Mouse (Mus musculus): ENCODE data around the gene Cntnap5c.
A peak's percentile ranks its signal among the peaks of the same experiment; 100 is the strongest.

Cntnap5c gene

DNA sequence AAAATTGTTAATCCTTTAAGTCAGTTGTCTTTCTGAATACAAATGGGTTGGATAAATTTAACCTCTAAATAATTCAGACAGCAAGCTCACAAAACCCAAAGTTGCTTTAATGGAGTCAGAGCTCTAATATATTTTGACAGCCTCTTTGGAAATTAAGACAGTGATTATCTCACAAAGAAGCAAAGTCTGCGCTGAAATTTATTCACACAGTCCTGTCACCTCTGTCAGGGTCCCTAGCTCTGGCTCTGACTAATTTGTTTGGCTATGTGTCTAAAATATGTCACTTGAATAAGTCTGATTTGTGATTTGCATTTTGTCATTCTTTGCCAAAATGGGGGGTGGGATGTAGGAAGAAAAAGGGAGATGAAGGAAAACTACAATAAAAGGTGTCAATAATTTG, 234.0 kb downstream of the Cntnap5c start:
- DNase-seq (ENCODE audit: low read depth, low spot score): no peak

DNA sequence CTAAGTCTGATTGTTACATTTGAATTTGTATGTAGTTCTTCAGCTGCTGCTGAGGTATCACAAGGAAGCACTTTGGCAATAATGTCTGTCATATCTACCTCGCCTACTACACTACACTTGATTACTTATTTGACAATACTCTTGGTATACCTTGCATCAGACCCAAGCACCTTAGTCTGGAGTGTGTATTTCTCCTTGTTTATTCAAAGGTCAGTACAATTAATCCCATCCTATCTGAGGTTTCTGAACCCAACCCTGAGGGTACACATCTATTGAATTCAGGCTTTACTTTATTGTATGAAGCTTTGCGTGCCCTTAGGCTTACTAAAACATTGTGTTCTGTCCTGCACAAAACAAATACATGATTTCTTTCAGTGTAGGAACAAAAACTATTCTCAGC, 235.1 kb downstream of the Cntnap5c start:
- DNase-seq (ENCODE audit: low read depth, low spot score): no peak

DNA sequence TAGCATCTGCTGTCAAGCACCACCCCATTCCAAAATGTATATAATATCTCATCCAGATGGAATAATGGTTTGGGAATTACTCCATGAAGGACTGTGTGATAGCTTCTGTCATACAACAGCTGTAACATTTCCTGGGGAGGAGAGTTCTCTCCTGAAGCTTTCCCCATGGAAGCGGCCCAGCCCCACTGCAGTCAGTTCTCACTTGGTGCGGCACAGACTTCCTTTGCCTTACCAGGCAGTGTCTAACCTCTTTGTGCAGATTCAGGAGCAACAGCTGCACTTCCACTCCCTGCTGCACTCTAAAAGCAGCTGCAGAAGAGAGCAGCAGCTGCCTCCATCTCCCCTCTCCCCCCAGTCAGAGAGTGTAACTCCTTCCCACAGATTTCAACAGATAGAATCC, 271.8 kb downstream of the Cntnap5c start:
- no peak for DNase-seq (ENCODE audit: low read depth, low spot score)

DNA sequence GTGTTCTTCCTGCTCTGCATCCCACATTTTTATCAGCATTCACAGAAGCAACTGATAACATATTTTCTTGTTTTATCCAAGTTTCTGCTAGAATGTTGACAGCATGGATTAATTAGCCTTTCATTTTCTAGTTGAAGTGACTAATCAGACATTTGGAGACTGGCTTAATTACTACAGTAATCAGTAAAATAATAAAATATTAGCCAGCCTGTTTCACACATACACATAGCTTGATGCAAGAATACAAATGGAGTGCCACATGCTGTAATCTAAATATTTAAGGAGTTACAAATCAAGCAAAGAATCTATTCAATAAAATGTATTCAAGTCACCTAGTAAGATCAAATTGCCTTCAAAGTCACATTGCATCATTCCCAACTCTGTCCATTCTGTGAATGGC, 275.8 kb downstream of the Cntnap5c start:
- no peak for DNase-seq (ENCODE audit: low read depth, low spot score)

DNA sequence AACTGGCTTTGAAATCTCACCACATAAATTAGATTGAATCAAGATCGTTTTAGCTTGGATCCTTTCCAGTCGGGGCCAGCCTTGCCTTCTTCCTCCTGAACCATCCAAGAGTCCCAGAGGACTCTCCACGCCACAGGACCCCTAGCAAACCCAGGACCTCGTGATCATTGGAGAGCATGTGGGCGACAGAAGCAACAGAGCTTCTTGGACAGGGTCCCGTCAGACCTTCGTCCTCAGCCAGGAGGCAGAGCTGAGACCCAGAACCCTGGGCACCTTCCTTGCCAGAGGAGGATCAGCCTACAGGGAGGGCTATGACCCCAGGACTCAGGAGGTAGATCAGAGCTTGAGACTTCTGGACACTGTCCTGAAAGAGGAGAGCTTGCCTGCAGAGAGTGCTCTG, 300.5 kb downstream of the Cntnap5c start:
- DNase-seq (ENCODE audit: low read depth, low spot score): no peak

DNA sequence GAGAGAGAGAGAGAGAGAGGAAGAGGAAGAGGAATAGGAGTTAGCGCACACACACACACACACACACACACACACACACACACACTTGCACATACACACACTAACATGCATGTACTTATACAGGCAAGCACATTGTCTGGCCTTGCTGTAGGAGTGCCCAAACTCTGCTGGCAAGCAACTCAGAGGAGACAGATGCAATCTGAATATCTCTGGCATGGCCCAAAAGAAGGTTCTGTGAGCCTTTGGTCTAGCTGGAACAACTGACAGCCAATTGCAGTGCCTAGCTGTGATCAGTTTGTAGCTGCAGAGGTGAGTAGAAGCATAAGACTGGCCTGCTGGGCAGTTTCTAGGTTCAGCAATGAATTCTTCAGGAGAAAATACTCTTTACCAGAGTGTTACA, 313.3 kb downstream of the Cntnap5c start:
- no peak for DNase-seq (ENCODE audit: low read depth, low spot score)

DNA sequence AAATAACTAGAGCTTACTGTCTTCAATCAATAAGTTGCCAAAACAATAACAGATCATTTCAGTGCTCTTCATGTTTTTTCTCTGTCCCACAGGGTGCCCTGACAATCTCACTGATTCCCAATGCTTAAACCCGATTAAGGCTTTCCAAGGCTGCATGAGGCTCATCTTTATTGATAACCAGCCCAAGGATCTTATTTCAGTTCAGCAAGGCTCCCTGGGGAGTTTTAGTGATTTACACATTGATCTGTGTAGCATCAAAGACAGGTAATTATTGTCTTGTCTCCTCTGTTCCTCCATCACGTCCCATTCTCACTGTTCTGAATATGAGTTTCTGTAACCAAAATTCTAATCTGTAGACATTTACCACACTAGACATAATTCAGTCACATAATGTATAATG, 335.1 kb downstream of the Cntnap5c start:
- DNase-seq (ENCODE audit: low read depth, low spot score): no peak

DNA sequence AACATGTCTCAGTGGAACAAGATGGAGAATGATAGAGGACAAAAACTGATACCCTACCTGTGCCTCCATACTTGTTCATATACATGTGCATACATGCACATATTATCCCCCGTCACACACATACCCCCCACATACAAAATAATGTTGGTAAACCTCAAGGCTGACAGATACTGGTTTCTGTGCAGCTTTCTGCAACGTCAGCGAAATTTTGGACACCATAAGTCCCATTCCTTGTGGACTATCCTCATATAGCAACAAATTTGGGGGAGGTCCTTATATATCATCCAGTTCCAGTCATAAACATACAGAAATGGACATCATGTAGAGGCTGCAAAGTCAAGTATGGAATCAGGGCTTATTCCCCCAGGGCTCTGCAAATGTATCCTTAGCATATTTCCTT, 338.5 kb downstream of the Cntnap5c start:
- DNase-seq (ENCODE audit: low read depth, low spot score): no peak

DNA sequence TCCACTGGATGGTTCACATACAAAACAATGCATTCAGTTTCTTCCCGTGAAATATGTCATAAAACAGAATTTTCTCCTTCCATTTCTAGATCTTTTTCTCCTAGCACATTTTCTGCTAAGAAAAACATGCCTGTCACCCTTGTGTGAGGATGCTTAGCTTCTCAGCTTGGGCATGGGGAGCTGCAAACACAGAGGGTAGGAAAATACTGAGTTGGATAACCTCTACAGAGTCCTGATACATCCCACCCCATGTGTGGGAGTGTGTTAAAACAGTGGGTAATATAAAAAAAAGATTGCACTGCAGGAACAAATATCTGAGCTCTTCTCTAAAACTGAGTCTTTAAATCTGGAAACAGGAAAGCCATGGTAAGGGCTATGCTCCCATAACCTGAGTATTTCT, 339.0 kb downstream of the Cntnap5c start:
- peak; percentile 46 for DNase-seq (ENCODE audit: low read depth, low spot score)

DNA sequence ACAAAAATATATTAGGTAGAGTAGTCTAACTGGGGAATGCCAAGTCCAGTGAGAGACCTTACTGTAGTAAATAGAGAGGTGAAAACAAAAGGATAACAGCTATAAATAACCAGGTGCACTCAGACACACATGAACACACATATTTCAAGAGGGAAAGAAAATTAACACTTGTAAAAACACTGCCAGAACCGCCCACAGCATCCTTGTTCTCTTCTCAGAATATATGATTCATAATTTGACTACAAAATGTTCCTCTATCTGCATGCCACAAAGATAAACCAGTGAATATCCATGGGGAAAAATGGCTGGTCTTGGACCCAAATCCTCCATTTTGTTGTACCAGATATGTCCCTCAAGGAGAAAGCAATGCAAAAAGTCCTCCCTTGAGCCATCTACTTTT, 417.8 kb downstream of the Cntnap5c start:
- peak; percentile 67 for DNase-seq (ENCODE audit: low read depth, low spot score)

DNA sequence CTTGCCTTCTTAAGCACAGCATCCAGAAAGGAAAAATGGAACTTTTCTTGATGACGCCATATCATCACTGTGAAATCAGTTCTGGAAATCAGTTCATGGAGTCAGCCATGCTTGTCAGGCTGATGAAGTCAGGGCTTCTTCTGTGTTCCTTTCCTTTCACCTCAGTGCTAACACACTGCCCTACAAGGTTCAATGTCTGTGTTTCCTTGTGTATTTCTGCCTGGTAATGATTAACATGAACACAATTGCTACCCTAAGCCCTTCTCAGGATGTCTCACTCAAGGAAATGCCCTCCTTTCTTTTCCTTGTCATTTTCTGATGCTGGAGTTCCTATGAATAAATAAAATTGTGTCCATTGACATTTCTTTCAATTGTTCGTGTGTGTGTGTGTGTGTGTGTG, 431.8 kb downstream of the Cntnap5c start:
- DNase-seq (ENCODE audit: low read depth, low spot score): no peak

DNA sequence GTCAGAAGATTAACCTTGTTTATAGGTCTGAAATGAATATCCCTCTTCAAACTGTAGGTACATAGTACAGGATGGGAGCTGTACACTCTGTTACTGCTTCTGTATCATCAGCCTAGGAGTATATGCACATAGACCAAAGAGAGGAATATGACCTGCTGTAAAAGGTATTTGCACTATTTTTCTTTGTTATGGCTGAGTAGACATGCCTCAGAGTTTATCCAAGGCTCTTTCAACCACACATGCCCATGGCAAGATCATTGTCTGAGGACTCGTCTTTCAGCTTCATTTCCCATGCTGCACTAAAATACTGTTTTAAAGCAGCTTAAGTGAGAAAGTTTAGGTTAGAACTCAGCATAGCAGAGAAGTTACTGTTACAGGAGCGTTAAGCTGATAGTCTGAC, 498.7 kb downstream of the Cntnap5c start:
- no peak for DNase-seq (ENCODE audit: low read depth, low spot score)

DNA sequence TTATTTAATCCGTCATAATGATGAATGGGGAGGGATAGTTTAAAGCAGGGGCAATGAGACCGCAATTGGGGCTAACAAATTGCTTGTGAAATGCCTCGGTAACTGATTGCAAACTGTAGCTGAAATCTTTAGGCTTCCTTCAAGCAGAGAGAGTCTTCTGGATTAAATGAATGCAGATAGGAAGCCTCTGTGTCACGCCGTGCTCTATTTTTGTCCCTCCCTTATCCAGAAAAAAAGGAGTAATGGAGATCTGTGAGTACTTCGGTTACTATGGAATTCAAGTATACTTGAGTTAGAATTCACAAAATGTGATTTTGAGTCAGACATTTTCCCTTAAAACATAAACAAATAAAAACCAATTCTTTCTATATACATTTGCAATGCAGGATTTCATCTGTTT, 581.9 kb downstream of the Cntnap5c start:
- DNase-seq (ENCODE audit: low read depth, low spot score): peak; percentile 35

DNA sequence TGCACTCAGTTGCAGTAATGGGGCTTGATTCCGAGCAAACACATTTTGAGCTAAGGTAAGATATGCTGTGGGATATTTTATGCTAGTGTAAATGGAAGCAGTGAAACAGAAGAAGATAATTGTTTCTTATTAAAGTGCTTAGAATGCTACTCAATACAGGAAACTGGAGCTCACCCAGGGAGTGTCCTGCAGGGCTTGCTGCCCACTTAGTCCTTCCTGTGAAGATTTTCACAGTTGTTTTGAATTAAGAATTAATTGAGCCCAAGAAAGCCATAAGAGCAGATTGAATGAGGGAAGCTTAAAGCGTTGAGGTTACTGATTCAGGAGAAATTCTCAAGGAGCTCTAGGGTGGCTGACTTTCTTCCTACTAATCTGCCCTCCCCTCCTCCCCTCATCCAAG, 586.9 kb downstream of the Cntnap5c start:
- DNase-seq (ENCODE audit: low read depth, low spot score): no peak

DNA sequence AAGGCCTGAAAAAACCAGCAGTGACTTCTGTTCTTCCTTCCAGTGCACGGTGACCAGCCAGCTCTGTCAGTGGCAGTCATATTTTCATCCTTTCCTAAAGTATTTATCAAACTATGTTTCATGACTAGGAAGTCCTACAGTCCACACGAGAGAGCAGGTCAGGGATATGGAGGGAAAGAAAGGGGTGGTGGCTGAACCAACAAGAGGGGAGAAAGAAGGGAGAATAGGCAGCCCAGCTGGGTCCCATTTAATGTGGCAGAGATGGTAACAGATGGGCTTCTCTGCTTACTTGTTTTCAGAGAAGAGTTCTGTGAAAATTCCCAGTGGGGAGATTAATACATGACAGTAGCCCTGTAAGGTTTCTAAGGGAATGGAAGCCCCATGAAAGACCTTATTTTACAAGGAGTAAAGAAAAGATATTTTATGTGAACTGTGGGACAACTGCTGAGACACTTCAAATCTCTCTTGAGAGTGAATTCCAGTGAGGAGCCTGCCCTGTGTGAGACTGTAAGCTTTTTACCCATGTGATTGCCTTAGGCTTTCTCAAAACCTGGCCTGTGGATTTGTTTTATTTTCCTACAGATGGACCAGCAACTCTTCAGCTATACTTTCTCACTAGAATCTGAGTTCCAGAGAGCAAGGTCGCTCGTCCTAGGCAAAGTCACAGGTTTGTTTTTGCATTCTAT, 594.4 kb downstream of the Cntnap5c start:
- DNase-seq (ENCODE audit: low read depth, low spot score): no peak

DNA sequence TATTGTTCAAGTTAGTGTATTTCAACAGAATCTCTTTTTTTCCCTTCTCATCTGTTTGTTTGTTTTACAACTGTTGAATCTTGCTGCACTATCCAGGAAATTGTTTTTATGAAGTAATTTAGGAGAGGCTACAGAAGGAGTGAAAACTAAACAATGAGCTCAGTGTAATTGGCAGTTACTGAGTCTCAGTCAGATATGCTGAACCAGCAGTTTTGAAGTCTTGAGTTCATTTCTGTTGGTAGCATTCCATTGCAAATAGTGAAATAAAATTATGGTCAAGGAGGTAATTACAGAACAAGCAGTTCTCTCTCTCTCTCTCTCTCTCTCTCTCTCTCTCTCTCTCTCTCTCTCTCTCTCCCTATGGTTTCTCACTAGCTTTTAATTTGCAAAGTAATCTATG, 600.7 kb downstream of the Cntnap5c start:
- no peak for DNase-seq (ENCODE audit: low read depth, low spot score)

DNA sequence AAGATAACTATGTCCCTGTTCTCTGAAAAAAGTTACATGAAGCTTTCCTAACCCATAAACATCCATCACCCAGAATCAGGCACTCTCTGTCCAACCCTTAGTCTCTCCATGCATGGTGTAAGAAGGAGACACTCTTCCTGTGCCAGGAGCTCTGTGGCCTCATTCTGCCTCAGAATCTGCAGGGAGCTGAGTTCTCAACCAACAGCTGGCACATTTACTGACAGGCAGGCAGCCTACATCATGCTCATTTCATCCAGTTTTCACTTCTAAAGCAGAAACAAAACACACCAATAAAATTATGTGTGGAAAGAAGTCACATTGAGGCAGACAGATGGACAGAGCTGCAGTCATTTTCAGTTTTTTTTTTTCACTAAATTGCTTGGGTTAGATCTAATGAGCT, 638.4 kb downstream of the Cntnap5c start:
- peak; percentile 45 for DNase-seq (ENCODE audit: low read depth, low spot score)

DNA sequence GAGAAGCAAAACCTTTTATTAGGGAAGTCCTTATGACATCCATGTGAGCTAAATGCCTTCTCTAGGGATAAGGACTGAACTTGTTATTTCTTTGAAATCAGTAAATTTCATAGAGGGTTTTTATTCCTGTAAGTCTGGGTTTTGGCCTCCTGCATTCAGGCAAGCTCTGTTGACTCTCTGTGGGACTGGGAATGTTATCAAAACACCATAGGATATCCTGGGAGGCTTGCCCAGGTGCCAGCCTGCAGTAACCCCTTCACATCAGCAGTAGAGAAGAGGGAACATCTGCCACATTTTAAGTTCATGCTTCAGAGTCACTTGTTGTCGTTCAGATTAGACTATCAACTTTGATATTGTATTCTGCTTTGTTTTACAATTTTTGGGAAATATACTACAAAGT, 639.4 kb downstream of the Cntnap5c start:
- DNase-seq (ENCODE audit: low read depth, low spot score): no peak

DNA sequence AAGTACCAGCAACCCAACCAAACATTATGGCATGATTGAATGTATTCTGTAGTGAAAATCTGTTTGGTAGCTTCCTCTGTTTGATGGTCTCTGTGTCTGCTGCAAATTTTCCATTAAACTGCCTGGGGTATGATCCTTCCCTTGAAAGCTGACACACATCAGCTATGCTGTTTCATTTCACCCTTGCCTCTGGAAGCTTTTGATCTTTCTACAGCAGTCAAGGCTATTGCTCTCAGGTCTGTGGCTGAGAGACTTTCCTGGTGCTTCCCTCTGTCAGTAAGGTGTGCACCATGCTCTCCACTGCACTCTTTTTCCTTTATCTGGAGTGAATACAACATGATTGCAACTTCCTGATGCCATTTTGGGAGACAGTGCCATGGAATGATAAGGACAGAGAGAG, 668.1 kb downstream of the Cntnap5c start:
- DNase-seq (ENCODE audit: low read depth, low spot score): peak; percentile 16

Measured in brain, adult 2 months (tissue).